Mouse (Mus musculus) cerebellum, postnatal 25 days (tissue): ENCODE data around the gene Ppp2r1b.

Experiments
- DNase-seq, 2 experiments: peaks; one replicate each; pipeline ENCODE4 v3.0.0; 2021; ENCODE audit warnings: mixed read lengths in 2 of 2

Gene Ppp2r1b

GRCm38 (mm10) chr9:50920933-50921895 is 76.1 kb downstream of the Ppp2r1b start:
- no peak for DNase-seq

GRCm38 (mm10) chr9:50922363-50923153 is 77.5 kb downstream of the Ppp2r1b start:
- no peak for DNase-seq

DNA sequence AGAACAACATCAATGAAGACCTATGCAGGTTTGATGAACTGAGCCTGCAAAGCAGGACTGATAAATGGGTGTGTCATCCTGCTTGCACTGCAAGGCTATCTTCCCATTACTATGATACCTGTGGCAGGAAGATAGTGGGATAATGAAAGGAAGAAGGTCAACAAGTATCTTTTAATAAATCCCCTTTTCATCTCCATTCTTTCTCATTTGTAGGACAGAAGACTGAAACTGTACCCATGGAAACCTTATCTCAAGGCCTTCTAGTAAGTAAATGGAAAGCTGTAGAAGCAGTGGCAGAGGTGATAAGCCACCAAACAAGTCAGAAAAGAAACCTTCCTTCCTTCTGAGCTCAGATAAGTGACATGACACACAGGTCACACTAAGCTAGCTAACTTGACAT is 79.4 kb downstream of the Ppp2r1b start:
- no peak for DNase-seq

DNA sequence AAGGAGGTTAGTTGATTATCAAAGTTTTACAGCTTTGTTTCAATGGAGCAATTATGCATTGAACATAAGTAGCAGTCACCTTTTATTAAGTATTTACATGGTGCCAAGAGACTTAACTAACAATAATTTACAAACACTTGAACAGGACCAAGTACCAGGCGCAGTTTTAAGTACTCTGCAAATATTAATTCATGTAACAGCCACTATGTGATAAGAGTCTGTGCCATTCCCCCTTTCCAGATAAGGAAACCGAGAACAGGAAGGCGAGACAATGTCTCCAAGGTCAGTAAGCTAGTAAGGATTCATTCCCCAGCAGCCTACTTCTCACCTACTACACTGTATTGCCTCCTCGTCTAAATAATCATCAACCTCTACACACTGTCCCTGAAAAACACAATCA is 80.7 kb downstream of the Ppp2r1b start:
- no peak for DNase-seq

GRCm38 (mm10) chr9:50929986-50930385 is 84.9 kb downstream of the Ppp2r1b start:
- DNase-seq, result no peak

GRCm38 (mm10) chr9:50941804-50942401 is 96.8 kb downstream of the Ppp2r1b start:
- no peak for DNase-seq

DNA sequence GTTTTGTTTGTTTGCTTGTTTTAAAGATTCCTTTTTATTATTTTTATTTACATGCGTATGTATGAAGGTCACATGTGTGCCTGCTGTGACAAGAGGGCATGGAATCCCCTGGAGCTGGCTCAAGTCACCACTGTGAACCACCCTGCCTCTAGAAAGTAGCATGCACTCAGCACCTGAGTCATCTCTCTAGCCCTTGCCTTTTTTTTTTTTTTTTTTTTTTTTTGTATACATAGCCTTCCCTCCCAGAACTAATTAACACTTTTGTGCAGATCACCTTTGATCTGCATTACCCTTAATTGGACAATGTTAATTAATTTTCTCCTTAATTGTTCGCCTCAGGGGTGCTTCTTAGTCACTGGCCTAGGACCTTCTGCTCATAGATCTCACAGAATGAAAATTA is 97.6 kb downstream of the Ppp2r1b start:
- DNase-seq, result no peak
